Mouse (Mus musculus): Measurements from ENCODE around the gene Nell1.

GRCm38 (mm10) chr7:49942023-49942422 is 32.6 kb upstream of the Nell1 start:
- TF ChIP-seq CTCF (IDR thresholded peaks at IDR 0.05; ENCODE audit: borderline replicate concordance, insufficient read depth, low read length) (no peak), POLR2A (IDR thresholded peaks at IDR 0.05; ENCODE audit: low read depth, low read length) (no peak)
